Mouse (Mus musculus) Patski (cell line): ENCODE measurements at regions not wholly inside any gene's neighbourhood (a gene's known extent, or its start where the extent isn't known, plus 50 kb on each side); places are given as distances from the start of the nearest gene placed in this dataset.

ENCODE experiments used
- ATAC-seq: fragments of 100-300 bp; one replicate; pipeline ENCODE4 v1.8.0; 2021
- CTCF ChIA-PET: fragments of 350-600 bp; sonication (Branson Sonifier 250); formaldehyde crosslinking; loops from one replicate; lab custom pipeline; 2022; ENCODE audit warnings: inconsistent platforms; lab: Charles Lee
- POLR2A ChIA-PET: fragments of 350-600 bp; sonication (Branson Sonifier 250); formaldehyde crosslinking; loops from one replicate; lab custom pipeline; 2022; ENCODE audit warnings: antibody characterized with exemption, inconsistent platforms; lab: Charles Lee
- DNase-seq: peaks from one replicate; pipeline ENCODE4 v3.0.0-alpha.2; 2011; ENCODE audit warnings: low read depth, low spot score
- H3K27me3 ChIP-seq: fragments of 371-371 bp; one replicate; pipeline ENCODE4 v1.5.1; 2021
- CTCF ChIP-seq: fragments of 100-300 bp; IDR thresholded peaks from one replicate; pipeline ENCODE4 v1.5.1; 2021
- in situ Hi-C: fragments of 300-500 bp; cut with MboI; formaldehyde crosslinking; loops from 3 replicates; pipeline ENCODE4 v1.11.1; 2018; ENCODE audit warnings: low pct_unique_long_range_greater_than_20kb, mixed read lengths

DNA sequence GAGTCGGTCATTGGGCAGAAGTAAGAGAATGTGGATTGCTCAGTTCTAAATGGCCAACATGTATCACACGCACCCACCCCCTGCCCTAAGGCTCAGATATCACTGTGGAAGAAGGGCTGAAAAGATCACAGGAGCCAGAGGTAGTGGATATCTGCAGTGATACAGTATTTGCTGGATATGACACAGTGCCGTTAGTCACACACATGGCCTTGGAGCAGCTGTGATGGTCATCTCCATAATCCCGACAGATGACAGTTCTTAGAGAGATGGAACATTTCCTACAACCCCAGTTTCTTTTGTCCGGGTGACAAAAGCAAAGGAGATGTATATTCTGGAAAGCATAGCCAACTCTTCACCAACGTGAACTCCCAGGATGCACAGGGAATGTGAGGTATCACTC is 65.1 kb upstream of the Msx2 start:
- peaks cover 4% of the 10 kb centered on the region for H3K27me3 ChIP-seq
- TF ChIP-seq CTCF: no peak
- DNase-seq (no peak), ATAC-seq (no peak)
- POLR2A ChIA-PET: no interaction called here
- CTCF ChIA-PET: no interaction called here
- in situ Hi-C loops: no loop called here

DNA sequence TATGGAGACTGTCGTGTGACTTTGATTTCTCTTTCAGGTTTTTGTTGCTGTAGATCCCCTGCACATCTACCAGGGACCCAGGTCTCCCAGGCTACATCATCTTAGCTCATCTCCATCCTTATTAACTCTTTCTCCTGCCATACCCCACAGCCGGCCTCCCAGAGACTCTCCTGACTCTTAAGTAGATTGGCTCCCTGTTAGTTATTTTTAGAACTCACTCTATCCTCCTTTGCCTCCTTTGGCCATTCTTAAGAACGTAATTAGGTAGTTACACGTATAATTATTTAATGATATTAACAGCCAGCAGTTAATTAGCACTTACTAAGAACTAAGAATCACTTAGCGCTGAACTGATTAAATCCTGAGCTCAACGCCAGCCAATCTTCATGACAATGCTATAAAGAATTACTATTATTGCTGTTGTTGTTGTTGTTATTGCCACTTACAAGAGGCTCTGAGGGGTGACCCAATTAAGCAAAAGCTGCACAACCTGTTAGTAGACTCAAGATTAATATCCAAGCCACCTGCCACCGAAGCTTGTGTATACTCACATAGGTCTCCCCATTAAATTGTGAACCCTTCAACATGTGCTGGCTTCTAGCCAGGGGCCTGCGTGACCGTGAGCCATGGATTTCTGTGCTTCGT is 63.0 kb upstream of the Msx2 start:
- TF ChIP-seq CTCF: no peak
- DNase-seq: no peak
- ChIA-PET POLR2A (no interaction called here), CTCF (no interaction called here)
- peaks cover 9% of the 10 kb centered on the region for H3K27me3 ChIP-seq
- in situ Hi-C loops: no loop called here
- no peak for ATAC-seq

DNA sequence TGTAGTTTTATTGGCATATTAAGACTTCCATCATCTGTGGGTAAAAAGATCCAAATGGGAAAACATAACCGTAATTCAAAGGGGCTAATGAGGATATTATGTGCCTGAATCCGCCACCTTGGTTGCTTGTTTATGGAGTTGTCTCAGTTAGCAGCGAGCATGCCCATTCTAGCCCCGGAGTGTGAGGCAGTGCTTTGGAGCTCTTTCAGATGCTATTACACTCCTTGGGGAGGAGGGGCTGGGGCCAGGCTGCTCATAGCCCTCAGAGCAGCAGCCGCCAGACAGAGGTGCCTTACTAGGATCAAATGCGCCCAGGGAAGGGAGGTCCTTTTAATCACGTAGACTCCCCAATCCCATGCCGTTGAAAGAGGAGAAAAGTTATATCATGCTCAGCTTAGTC is 60.9 kb upstream of the Msx2 start:
- ChIA-PET POLR2A (no interaction called here), CTCF (no interaction called here)
- ATAC-seq: no peak
- peaks cover 13% of the 10 kb centered on the region for H3K27me3 ChIP-seq
- no peak for DNase-seq
- in situ Hi-C loops: no loop called here
- no peak for TF ChIP-seq CTCF

DNA sequence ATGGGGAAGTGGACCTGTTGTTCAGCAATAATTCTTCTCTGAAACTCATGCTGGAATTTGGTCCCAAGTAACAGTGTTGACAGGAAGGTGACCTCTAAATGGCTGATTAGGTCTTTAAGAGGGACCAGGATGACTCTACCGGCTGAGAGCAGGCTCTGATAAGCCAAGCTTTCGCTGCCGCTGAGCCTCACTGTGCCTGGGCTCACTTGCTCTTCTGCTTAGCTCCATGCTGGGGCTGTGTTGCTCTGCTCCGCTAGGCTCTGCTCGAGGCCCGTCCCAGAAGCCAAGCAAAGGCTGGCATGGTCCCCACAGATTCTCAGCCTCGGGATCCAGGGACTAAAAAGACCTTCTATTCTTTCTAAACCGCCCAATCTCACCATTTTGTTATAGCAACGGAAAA is 54.0 kb upstream of the Msx2 start:
- ATAC-seq (no peak), DNase-seq (no peak)
- peaks cover 6% of the 10 kb centered on the region for H3K27me3 ChIP-seq
- in situ Hi-C loops: no loop called here
- POLR2A ChIA-PET: no interaction called here
- CTCF ChIA-PET: no interaction called here
- no peak for TF ChIP-seq CTCF

DNA sequence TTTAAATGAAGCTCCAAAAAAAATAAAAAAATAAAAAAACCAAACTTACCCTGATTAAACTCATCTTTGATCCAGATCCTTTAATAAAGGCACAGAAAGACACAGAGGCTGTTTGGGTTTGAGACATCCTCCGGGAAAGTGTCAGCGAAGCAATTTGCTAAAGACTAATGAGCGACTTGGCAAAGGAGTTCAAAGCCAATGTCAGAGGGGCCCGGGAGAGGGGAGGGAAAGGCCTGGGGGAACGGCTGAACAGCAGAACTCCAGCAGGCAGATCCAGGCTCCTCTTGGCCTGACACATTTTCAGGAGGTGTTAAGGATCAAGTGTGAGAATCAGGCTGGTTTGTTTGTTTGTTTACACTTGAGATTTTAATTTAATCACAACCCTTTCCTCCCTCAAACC is 49.9 kb upstream of the Msx2 start:
- ChIA-PET POLR2A (interaction anchor here (0.6 kb wide), 1 partner anchor 76 kb away, joined by 3 read pairs; no protein-coding TSS in a partner anchor), CTCF (no interaction called here)
- DNase-seq (no peak), ATAC-seq (no peak)
- peaks cover 2% of the 10 kb centered on the region for H3K27me3 ChIP-seq
- no peak for TF ChIP-seq CTCF
- in situ Hi-C loops: no loop called here
